Mouse (Mus musculus): Measurements from ENCODE around the gene Slc3a2. TPM values are rescaled to one million over a fixed set of nuclear protein-coding genes. Genes with fewer than 3 reads are reported as not detected.

The Slc3a2 gene
- polyA plus RNA-seq, 1 experiment from 2014 or later: 175 TPM

- 7% methylated on average over 13 of the region's 13 CpGs for WGBS
Measured at GRCm38 (mm10) chr19:8713997-8714652, 9.0 kb downstream of the Slc3a2 start.

GRCm38 (mm10) chr19:8713306-8713996, 9.7 kb downstream of the Slc3a2 start:
- Histone ChIP-seq H3K27me3 (no peaks in the 10 kb centered on the region), H3K9ac (peak overlapping the region; percentile 60), H3K27ac (replicated peaks) (peak overlapping the region; percentile 85), H3K4me2 (peak overlapping the region; percentile 63), H3K4me1 (replicated peaks) (peaks cover 38% of the 10 kb centered on the region), H3K4me3 (peak overlapping the region; percentile 51), H3K36me3 (peaks cover 38% of the 10 kb centered on the region), H3K9me3 (no peaks in the 10 kb centered on the region)
- WGBS: under 1% methylated on average over 47 of the region's 51 CpGs
- peak; percentile 91 for ATAC-seq (ENCODE audit: low FRiP score, low read depth)

More at GRCm38 (mm10) chr19:8713997-8714652, 9.0 kb downstream of the Slc3a2 start:
- peaks cover 38% of the 10 kb centered on the region for H3K4me1 ChIP-seq (replicated peaks)
- H3K27ac ChIP-seq (replicated peaks): peak overlapping the region; percentile 85
- peak overlapping the region; percentile 60 for H3K9ac ChIP-seq
- peak overlapping the region; percentile 51 for H3K4me3 ChIP-seq
- ATAC-seq (ENCODE audit: low FRiP score, low read depth): no peak
- peak overlapping the region; percentile 63 for H3K4me2 ChIP-seq
- H3K27me3 ChIP-seq: no peaks in the 10 kb centered on the region
- H3K36me3 ChIP-seq: peaks cover 31% of the 10 kb centered on the region
- H3K9me3 ChIP-seq: no peaks in the 10 kb centered on the region

- Histone ChIP-seq H3K4me3 (peak overlapping the region; percentile 51), H3K9ac (peak overlapping the region; percentile 60), H3K27me3 (no peaks in the 10 kb centered on the region), H3K4me1 (replicated peaks) (peaks cover 38% of the 10 kb centered on the region), H3K9me3 (no peaks in the 10 kb centered on the region), H3K27ac (replicated peaks) (peak overlapping the region; percentile 85), H3K36me3 (peaks cover 43% of the 10 kb centered on the region), H3K4me2 (peak overlapping the region; percentile 63)
- ATAC-seq (ENCODE audit: low FRiP score, low read depth): peak; percentile 66; the same call in 1 of the 2 replicates
- WGBS: 0% methylated on average over 13 of the region's 13 CpGs
Measured at GRCm38 (mm10) chr19:8712870-8713305, 10.3 kb downstream of the Slc3a2 start.

GRCm38 (mm10) chr19:8711949-8712869, 11.0 kb downstream of the Slc3a2 start:
- ATAC-seq (ENCODE audit: low FRiP score, low read depth): no peak
- Histone ChIP-seq H3K9me3 (no peaks in the 10 kb centered on the region), H3K27me3 (no peaks in the 10 kb centered on the region), H3K4me3 (peak overlapping the region; percentile 51), H3K27ac (replicated peaks) (peak overlapping the region; percentile 85), H3K9ac (peak overlapping the region; percentile 60), H3K36me3 (peaks cover 50% of the 10 kb centered on the region), H3K4me2 (peak overlapping the region; percentile 63), H3K4me1 (replicated peaks) (peaks cover 38% of the 10 kb centered on the region)
- WGBS: 65% methylated on average over 10 of the region's 10 CpGs

- Histone ChIP-seq H3K27me3 (no peaks in the 10 kb centered on the region), H3K4me2 (peak overlapping the region; percentile 63), H3K4me1 (replicated peaks) (peaks cover 38% of the 10 kb centered on the region), H3K27ac (replicated peaks) (peak overlapping the region; percentile 85; the same call in 1 of the 2 replicates), H3K9me3 (no peaks in the 10 kb centered on the region), H3K9ac (0 out of 2 replicates have a peak overlapping the region, but pooled peaks have one; percentile 30), H3K4me3 (peak overlapping the region; percentile 51; the same call in 1 of the 2 replicates), H3K36me3 (peaks cover 55% of the 10 kb centered on the region)
- ATAC-seq (ENCODE audit: low FRiP score, low read depth): no peak
- WGBS: 79% methylated on average over 4 of the region's 4 CpGs
Measured at GRCm38 (mm10) chr19:8711506-8711905, 11.7 kb downstream of the Slc3a2 start.

GRCm38 (mm10) chr19:8710057-8710456, 13.1 kb downstream of the Slc3a2 start:
- Histone ChIP-seq H3K4me2 (no peak overlapping the region), H3K9me3 (no peaks in the 10 kb centered on the region), H3K27me3 (no peaks in the 10 kb centered on the region), H3K36me3 (peaks cover 59% of the 10 kb centered on the region), H3K4me3 (no peak overlapping the region), H3K4me1 (replicated peaks) (peaks cover 38% of the 10 kb centered on the region), H3K27ac (replicated peaks) (peak overlapping the region; percentile 31; the same call in 1 of the 2 replicates), H3K9ac (no peak overlapping the region)
- no peak for ATAC-seq (ENCODE audit: low FRiP score, low read depth)
- 65% methylated on average over 2 of the region's 2 CpGs for WGBS

- H3K4me3 ChIP-seq: no peak overlapping the region
- no peak overlapping the region for H3K27ac ChIP-seq (replicated peaks)
- no peak overlapping the region for H3K9ac ChIP-seq
- no peak overlapping the region for H3K4me2 ChIP-seq
- WGBS: 95% methylated on average over 8 of the region's 8 CpGs
- H3K27me3 ChIP-seq: no peaks in the 10 kb centered on the region
- no peaks in the 10 kb centered on the region for H3K9me3 ChIP-seq
- H3K4me1 ChIP-seq (replicated peaks): peaks cover 30% of the 10 kb centered on the region
- H3K36me3 ChIP-seq: peaks cover 59% of the 10 kb centered on the region
- no peak for ATAC-seq (ENCODE audit: low FRiP score, low read depth)
Measured at GRCm38 (mm10) chr19:8708954-8709353, 14.2 kb downstream of the Slc3a2 start.

- no peak for ATAC-seq (ENCODE audit: low FRiP score, low read depth)
- 96% methylated on average over 7 of the region's 7 CpGs for WGBS
- Histone ChIP-seq H3K27me3 (no peaks in the 10 kb centered on the region), H3K36me3 (peaks cover 52% of the 10 kb centered on the region), H3K4me2 (no peak overlapping the region), H3K4me3 (no peak overlapping the region), H3K27ac (replicated peaks) (no peak overlapping the region), H3K9me3 (no peaks in the 10 kb centered on the region), H3K4me1 (replicated peaks) (peaks cover 17% of the 10 kb centered on the region), H3K9ac (no peak overlapping the region)
Measured at GRCm38 (mm10) chr19:8706930-8707329, 16.2 kb downstream of the Slc3a2 start.

- H3K27ac ChIP-seq (replicated peaks): no peak overlapping the region
- no peak overlapping the region for H3K4me3 ChIP-seq
- no peak for ATAC-seq (ENCODE audit: low FRiP score, low read depth)
- H3K36me3 ChIP-seq: peaks cover 48% of the 10 kb centered on the region
- WGBS: 89% methylated on average over 7 of the region's 7 CpGs
- H3K4me1 ChIP-seq (replicated peaks): peaks cover 10% of the 10 kb centered on the region
- no peak overlapping the region for H3K9ac ChIP-seq
- H3K27me3 ChIP-seq: no peaks in the 10 kb centered on the region
- H3K9me3 ChIP-seq: no peaks in the 10 kb centered on the region
- no peak overlapping the region for H3K4me2 ChIP-seq
Measured at GRCm38 (mm10) chr19:8706132-8706667, 17.0 kb downstream of the Slc3a2 start.

- 72% methylated on average over 6 of the region's 6 CpGs for WGBS
- H3K4me3 ChIP-seq: no peak overlapping the region
- peaks cover 38% of the 10 kb centered on the region for H3K36me3 ChIP-seq
- no peak for ATAC-seq (ENCODE audit: low FRiP score, low read depth)
- no peaks in the 10 kb centered on the region; the same call in 1 of the 2 replicates for H3K4me1 ChIP-seq (replicated peaks)
- no peaks in the 10 kb centered on the region for H3K27me3 ChIP-seq
- no peak overlapping the region for H3K4me2 ChIP-seq
- no peak overlapping the region for H3K27ac ChIP-seq (replicated peaks)
- no peaks in the 10 kb centered on the region for H3K9me3 ChIP-seq
- no peak overlapping the region for H3K9ac ChIP-seq
Measured at GRCm38 (mm10) chr19:8705026-8705708, 18.0 kb downstream of the Slc3a2 start.

- H3K9me3 ChIP-seq: no peaks in the 10 kb centered on the region
Measured at GRCm38 (mm10) chr19:8703571-8703970, 19.6 kb downstream of the Slc3a2 start.

More at GRCm38 (mm10) chr19:8703571-8703970, 19.6 kb downstream of the Slc3a2 start:
- WGBS: 51% methylated on average over 3 of the region's 4 CpGs
- no peak overlapping the region for H3K4me3 ChIP-seq
- H3K36me3 ChIP-seq: peaks cover 22% of the 10 kb centered on the region
- no peak overlapping the region for H3K27ac ChIP-seq (replicated peaks)
- no peaks in the 10 kb centered on the region for H3K27me3 ChIP-seq
- ATAC-seq (ENCODE audit: low FRiP score, low read depth): no peak
- H3K4me1 ChIP-seq (replicated peaks): no peaks in the 10 kb centered on the region
- H3K9ac ChIP-seq: no peak overlapping the region
- no peak overlapping the region for H3K4me2 ChIP-seq

Measured in hindbrain, embryonic 15.5 days (tissue).